Mouse (Mus musculus) adrenal gland, adult 8-10 months (tissue): ENCODE results near the gene Prdm4. TPM values are rescaled to one million over a fixed set of nuclear protein-coding genes. Genes with fewer than 3 reads are reported as not detected.

Experiments
- DNase-seq: peaks from one replicate; pipeline ENCODE4 v3.0.0; 2022
- total RNA-seq, 4 experiments: library from RNA; stranded (reverse); gene quantifications; 2 replicates each; pipeline ENCODE4 v1.2.4; 2022

The Prdm4 gene
- total RNA-seq: 10 to 100 TPM; 12.5 to 17.8 (median 17.0) TPM

DNA sequence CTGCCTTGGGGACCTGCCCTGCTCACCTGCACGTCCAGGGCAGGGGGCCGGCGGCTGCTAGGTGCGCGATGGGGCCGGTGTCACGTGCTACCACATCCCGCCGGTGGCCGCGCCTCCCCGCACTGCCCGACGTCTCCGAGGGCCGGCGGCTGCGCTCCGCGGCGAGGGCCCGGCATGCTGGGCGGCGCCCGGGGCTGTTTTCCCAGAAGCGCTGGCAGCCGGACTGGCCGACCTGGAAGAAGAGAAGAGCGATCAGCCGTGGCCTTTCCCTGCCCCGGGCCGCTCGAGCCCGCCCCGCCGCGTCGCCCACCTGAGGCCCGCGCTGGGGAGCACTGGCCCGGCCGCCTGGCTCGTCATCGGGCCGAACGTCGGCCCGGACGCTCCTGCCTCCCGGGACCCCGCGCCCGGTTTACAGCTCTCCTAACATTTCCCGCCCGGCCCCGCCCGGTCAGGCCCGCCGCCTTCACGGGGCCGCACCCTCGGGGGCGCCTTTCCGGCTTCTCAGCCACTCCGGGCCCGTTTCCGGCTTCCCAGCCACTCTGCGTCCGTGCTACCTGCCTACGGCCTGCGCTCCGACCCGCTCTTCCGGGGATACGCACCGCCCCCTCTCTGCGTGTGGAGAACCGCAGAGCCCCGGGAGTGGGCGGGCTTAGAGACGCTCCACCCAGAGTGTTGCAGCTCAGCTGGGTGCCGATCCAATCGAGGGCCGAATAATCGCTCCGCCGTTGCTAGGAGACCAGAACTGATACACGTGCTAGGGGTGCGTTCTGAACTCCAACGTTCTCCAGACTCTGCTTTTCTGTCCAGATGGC, at the start of gene Prdm4:
Gene Prdm4 (minus strand): TSS at position 645 of the 812 bp plus-strand sequence.
- peak; percentile 97 for DNase-seq

DNA sequence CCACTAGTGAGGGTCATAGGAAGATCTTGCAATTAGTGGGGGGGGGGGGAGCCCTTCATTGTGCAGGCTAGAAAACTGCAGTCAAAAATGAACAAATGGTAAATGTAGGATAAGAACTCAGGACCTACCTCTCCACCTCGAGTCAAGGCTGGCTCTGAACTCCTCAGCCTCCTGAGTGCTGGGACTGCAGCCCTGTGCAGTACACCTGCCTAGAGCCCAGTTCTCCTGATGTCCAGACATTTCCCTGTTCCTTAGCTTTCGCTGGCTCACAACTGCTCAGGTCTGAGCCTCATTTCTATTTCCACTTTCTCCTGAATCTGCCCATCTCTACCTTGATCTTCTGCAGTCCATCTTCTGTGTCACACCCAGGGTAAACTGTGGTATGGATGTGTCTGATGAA, 49.5 kb upstream of the Prdm4 start:
- DNase-seq: no peak

DNA sequence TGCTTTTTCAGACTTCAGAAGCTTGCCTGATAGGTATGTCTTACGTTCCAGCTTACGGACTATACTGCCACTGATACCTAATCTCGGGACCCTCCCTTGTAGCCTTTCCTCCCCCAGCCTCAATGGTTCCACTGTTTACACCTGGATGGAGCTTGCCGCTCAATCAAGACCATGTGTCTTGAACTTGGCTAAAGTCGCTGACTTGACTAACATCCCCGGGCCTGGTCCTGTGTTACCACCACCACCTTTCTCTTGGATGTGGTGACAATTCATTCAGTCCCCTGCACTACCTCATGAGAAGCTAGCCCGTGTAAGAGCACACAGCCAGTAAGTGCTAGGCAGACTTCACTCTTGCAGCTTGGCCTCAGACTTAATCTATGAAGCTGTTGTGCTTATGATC, 47.4 kb upstream of the Prdm4 start:
- DNase-seq: no peak

DNA sequence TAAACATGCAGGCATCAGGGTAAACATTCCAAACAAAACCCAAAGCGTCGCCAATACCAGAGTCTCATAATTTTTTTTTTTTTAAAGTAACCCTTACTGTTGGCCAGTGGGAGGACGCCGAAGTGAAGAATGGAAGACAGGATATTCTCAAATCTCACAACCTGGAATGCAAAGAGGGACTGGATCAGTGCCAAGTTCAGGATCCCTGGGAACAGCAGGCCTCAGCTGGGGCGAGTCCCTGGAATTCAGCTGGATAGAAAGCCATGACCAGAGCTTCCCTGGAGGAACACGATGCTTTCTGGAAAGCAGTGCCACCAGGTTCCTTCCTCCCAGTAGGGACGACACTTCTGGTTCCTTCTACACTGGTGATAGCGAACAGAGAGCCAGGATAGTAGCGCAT, 46.0 kb upstream of the Prdm4 start:
- DNase-seq: no peak

DNA sequence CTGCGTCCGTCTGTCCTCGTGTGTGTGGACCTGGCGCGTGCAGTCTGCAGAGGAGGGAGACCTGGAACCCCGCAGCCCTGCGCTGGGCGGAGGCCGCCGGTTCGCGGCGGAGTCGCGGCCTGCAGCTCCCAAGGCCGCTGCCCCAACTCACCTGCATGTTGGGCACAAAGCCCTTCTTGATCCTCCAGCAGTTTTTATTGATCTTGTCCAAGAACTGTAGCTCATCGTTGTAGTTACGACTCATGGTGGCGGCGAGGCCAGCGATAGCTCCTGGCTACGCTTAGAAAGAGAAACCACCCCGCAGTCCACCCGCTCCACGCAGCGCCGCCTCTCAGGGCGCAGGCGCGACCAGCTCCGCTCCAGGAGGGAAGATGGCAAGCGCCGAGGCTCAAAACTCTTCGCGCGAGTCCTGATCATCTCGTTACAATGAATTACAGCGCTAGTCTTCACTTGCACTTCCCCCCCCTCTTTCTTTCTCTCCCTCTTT, 40.6 kb upstream of the Prdm4 start, which contains the start of gene Rtcb:
Gene Rtcb (minus strand): TSS at position 360 of the 487 bp plus-strand sequence.
- DNase-seq: peak; percentile 94

DNA sequence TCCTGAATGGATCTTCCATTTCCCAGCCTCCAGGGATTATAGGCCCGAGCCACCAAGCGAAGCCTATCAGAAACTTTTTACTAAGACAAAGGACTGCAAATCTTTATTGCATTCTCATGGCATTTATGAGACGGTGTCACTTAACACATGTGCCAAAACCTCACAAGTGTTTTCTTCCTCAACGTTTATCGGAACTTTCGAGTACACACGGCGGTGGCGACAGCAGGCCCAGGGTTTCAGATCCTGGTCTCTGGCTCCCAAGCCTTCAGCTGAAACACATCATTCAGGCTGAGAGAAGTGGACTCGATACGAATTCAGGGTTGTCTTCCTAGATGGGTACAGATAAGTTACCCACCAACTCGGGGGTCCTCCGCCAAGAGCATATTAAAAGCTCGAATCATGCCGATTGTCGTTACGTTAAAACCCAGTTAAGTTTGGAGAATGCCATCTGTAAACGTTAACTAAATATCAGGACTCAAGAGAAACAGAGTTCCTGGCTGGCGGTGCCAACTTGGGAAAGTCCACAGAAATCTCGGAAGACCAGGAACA, 40.0 kb upstream of the Prdm4 start:
- no peak for DNase-seq

DNA sequence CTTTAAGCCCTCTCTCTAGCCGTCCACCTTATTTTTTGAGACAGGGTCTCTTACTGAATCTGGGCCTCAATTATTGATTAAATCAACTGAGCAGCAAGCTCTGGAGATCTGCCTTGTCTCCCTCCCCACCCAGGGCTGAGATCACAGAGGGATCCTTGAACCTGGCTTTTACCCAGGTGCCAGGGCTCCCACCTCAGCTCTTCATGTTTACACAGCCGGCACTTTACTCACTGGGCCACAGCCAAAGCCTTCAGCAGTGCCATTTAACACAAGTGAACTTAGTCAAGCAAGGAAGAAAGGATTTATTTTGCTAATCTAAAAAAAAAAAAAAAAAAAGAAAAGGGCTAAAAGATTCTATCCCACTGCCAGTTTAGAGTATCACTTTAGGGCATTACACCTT, 37.5 kb upstream of the Prdm4 start:
- no peak for DNase-seq

DNA sequence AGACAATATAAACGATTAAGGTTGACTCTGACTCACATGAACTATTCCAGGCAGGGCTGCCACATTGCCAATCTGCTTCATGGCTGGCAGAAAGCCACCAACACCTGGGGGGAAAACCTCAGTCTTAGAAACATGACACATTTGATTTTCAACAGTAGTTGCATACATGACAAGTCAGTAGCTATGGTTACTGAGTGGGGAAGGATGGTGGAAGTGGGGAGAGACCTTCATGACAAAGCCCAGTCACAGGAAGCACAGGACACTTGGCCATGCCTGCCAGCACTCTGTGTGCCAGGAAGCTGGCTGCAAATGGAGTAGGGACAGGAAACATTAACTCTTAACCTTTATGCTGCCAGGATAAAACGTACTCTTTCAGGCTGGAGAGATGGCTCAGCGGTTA, 36.5 kb upstream of the Prdm4 start:
- no peak for DNase-seq

DNA sequence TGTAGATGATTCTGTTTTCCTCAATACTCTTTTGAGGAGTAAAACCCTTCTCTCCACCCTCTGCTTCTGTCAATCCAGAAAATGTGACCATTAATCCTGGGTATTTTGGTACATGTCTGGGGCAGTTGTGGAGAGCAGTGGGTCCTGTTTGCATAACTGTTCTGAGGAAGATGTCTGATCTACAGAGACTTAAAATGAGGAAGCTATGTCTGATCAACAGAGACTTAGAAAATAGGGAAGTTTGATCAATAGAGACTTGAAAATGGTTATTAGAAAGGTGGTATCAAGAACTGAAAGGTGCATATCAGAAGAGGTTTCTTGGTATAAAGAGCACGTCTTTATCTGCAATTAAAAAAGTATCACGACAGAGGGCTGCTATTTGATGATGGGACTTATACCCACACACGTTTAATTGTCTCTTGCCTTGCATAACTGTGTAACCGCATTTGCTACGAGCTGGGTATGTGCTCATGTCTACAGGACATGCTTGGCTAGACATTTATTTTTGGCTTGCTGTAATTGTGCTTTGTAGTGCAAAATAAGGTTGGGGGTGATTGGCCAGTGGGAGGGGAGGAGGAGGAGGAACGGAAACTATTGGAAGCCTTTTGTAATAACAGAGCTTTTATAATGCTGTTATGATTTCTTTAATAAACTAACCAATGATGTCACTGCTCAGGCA, 35.0 kb upstream of the Prdm4 start:
- DNase-seq: no peak

DNA sequence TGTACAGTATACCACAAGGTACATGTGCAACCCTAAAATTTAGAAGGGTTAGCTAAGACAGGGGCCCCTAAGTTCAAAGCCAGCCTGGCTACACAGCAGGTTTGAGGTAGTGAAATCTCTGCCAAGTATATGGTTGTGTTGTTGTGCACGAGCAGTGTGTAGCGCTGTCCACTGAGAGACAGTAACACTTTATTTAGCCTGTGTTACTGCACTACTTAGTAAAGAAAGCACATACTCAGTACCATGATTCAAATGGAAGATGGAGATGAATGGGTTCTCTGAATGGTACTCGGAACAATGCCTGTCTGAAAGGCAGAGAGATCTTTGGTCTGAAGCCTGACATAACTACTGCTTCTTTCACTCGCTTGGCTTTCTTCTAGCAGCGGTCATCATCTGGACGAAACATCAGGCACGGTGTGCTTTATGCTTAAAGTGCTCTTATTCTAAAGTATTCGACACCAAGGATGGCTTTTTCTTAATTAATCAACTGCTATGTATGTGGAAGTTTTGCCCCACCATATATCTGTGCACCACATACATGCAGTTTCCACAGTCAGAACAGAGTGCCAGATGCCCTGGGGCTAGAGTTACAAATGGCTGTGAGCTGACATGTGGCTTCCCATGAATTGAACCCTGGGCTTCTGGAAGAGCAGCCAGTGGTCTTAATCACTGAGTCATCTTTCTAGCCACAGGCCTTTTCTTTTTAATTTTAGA, 31.7 kb upstream of the Prdm4 start:
- no peak for DNase-seq

DNA sequence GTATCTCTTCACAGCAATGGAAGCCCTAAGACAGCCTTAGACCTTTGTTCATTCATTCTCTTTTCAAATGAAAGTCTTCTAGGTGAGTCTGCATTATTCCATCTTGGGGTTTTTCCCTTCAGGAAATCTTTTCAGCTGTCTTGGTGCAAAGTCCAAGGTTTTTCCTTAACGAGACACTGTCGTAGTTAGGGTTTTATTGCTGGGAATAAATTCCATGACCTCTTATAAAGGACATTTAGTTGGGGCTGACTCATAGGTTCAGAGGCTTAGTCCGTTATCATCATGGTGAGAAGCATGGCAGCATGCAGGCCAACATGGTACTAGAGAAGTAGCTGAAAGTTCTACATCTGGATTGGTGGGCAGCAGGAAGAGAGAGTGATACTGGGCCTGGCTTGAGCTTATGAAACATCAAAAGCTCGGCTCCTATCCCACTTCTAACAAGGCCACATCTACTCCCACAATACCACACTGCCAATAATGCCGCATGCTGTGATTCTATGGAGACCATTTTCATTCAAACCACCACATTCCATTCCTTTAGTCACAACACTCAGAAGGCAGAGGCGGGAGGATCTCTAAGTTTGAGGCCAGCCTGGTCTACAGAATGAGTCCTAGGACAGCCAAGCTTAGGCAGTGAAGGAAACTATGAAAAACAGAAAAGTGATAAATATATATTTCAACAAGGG, 19.5 kb upstream of the Prdm4 start:
- DNase-seq: no peak

DNA sequence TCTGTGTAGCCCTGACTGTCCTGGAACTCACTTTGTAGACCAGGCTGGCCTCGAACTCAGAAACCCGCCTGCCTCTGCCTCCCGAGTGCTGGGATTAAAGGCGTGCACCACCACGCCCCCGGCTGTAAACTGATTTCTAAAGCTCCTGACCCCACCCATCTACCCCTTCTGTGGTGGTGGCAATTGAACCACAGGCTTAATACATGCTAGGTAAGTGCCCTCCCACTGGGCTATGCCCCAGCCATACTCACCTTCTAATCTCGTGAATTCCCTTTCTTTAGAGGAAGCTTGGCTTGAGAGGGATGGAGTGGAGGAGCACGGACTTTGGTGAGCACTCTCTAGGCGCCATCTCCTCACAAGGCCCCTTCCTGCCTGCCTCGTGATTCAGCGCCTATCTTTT, 13.0 kb upstream of the Prdm4 start:
- no peak for DNase-seq

DNA sequence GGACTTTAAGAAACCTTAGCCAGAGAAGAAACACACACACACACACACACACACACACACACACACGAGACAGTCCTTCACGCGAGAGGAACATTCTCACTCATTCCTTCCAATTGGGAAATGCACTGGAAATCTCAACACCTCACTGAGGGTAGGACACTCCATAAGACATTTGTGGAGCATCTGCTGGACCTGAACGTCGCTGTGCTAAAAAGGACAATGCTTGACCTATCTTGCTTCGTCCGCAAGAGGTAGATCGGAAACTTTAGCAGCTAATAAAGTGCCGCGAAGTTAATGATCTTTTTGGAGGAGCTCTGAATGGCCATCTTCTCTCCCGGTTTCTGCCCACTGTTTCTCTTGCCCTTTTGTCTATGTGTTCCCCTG, 12.3 kb upstream of the Prdm4 start:
- DNase-seq: no peak

DNA sequence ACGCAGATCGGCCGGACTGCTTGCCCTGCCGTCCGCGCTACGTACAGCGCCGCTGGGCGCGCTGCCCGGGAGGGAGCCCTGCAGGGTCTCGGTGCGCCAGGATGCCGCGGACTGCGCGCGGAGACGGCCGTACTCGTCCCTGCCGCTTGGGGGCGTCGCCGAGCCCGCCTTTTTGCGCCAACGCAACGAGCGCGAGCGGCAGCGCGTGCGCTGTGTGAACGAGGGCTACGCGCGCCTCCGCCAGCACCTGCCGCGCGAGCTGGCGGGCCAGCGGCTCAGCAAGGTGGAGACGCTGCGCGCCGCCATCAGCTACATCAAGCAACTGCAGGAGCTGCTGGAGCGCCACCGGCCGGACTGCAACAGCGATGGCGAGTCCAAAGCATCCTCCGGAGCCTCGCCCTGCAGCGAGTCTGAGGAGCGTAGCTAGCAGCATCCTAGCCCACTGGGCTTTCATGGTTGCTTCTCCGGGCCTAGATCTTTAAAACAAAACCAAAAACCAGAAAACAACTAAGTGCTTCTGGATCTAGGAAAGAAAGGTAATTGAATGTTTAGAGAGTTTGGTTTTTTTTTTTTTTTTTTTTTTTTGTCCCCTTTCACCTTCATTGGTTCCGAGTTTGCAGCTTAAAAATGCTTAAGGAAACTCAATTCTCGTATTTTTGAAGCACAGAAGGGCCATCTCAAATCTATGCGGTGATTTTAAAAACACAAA, 11.7 kb upstream of the Prdm4 start:
- DNase-seq: peak; percentile 29

DNA sequence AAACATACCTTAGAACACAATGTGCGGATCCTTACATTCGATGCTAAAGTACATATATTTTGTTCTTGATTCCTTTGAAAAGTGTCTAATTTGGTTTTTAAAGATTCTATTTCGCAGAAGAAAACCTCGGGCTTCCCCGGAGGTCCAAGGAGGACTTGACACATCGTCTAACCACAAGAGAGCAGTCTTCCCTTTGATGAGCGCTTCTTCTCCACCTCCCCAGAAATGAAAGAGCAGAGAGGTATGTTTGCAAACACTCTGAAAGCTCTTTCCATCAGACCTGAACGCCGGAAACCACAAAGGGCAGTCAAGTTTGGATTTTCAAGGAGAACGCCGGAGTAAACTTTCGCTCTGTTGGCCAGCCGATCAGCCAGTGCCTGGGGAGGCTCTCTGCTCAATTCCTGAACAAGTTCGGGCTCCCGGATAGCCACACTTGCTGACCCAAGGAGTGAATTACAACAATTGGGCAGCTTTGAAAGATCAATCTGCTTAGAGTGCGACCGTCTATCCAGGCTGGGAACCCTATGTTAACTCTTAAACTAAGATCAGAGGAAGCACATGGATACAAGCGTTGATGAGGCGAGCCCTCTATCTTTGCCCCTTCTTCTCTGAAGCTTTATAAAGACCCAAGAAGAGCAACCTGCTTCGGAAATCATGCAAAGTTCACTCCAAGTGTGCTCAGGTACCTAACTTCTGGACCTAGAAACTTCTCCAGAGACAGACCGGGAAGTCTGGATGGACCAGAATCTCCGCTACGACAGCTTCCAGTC, 10.9 kb upstream of the Prdm4 start, which contains the start of gene Ascl4:
Gene Ascl4 (plus strand): TSS at position 6 of the 770 bp plus-strand sequence.
- no peak for DNase-seq

DNA sequence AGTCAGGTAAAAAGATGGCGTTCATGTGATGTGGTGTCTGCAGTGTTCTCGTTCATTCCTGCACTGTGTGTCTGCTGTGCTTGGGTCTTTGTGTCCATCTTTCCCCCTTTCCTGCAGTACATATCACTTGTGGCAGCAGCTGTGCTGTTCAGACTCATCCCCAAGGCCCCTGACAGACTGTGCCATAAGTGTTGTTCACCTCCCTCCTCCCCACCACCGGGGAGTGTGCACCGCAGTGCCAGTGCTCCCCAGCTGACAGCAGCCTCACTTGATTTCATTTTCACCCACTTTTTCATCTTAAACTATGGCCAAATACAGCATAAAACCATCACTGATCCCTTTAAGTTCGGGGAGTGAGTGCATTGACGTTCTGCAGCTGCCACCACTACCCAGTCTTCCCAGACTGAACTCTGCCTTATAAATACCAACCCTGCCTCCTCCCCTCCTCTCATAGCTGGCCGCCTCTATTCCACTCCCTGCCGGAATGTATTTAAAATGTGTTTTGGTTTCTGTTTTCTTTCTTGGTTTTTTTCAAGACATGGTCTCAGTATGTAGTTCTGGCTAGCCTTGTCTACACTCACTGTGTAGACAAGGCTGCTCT, 37.0 kb downstream of the Prdm4 start:
- DNase-seq: no peak

DNA sequence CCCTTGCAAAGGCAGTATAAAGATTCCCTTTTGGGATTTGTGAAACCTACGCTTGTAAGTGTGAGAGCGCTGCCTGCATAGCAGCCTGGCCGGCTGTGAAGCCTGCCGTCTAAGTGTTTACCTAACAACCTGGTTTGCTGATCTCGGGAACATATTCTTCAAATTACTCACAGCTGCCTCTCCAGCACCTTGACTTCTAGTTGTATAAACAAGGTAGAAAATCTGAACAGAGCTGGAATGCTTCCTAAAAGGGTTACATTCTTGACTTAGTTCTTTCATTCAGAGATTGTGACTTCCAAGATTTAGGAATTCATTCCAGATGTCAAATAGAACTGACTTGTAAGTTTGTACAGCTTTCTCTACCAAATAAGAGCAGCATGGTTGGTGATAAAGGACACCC, 41.1 kb downstream of the Prdm4 start:
- no peak for DNase-seq

DNA sequence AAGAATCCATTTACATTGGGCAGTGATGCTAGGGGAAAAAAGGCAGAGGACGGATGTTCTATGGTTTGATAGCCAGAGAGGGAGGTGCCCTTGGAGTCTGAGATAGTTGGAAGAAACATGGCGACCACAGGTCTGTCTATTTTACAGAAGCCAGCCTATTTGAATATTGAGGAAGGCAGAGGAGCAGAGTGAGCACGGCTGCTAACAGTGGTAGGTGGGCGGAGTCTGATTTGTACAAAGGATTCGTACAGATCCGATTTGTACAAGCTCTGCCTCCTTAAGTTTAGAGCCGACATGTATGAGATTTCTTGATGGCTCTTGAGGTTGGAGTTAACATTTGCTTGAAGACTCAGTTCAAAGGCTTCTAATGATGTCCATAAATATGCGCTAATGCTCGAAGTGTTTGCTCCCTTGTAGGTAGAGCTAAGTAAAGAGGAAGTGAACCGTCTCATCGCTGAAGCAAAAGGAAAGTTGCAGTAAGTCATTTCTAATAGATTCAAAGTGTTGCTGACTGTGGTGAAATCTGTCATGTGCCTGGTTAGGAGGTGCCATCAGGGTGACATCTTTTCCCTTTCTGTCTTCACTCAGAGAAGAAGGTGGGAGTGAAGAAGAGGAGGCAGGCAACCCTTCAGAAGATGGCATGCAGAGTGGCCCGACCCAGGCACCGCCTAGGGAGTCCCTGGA, 42.9 kb downstream of the Prdm4 start:
- DNase-seq: no peak

DNA sequence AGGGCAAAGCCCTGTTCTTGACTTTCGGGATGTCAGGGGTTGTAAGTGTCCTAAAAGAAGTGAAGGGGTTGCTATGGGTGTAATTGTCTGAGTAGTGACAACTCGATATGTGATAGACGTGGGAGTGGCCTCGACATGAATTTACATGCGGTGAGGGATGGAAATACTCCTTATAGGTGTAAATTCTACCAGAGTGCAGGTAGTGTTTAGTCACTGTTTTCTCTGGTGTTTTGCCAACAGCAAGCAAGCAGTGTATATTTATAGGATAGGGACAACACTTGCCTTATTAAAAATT, 44.5 kb downstream of the Prdm4 start:
- DNase-seq: no peak
